ENCODE assay signal across 9 mouse cellular contexts in genomic region chr16:78490245-78490644, GRCm38 (mm10).
DNase-seq lines count a peak whose midpoint lies in the region; ATAC-seq lines count a peak whose summit lies in the region.
"Had no signal": no experiment of that assay in that cellular context is flagged by ENCODE, and none has a peak within 500 bp of the region (broad histone marks: within the 10 kb centered on the region; RNA-seq: fewer than 3 reads in every experiment).

No protein-coding gene starts in this region.

- no peaks in the 10 kb centered on the region for H3K9me3 ChIP-seq in forebrain, embryonic 13.5 days (replicated peaks)
- no peaks in the 10 kb centered on the region for H3K9me3 ChIP-seq in hindbrain, embryonic 14.5 days (ENCODE audit: control insufficient read depth, low read length)
- H3K9me3 ChIP-seq in liver, embryonic 11.5 days (ENCODE audit: control insufficient read depth, low read length), result no peaks in the 10 kb centered on the region

- no peaks in the 10 kb centered on the region for H3K36me3 ChIP-seq in forebrain, embryonic 13.5 days (ENCODE audit: poor library complexity, severe bottlenecking)
- no peaks in the 10 kb centered on the region for H3K36me3 ChIP-seq in hindbrain, embryonic 14.5 days (replicated peaks; ENCODE audit: control insufficient read depth, insufficient read depth)
- H3K36me3 ChIP-seq in liver, embryonic 11.5 days (ENCODE audit: control insufficient read depth, insufficient read depth, low read length), result no peaks in the 10 kb centered on the region

- 0 out of 2 replicates have a peak, but pooled peaks have one; percentile 24 for ATAC-seq in forebrain, embryonic 13.5 days
- ATAC-seq in hindbrain, embryonic 14.5 days (ENCODE audit: low FRiP score), result no peak
- no peak; the same call in 1 of the 2 replicates for ATAC-seq in liver, embryonic 11.5 days (replicated peaks; ENCODE audit: low FRiP score)
- ATAC-seq in frontal cortex, adult (ENCODE audit: low TSS enrichment), result no peak
- ATAC-seq: Patski had no signal

- 4% methylated on average over 12 of the region's 12 CpGs for WGBS in forebrain, embryonic 13.5 days
- 23% methylated on average over 12 of the region's 12 CpGs for WGBS in hindbrain, embryonic 14.5 days
- WGBS in liver, embryonic 11.5 days, result 14% methylated on average over 12 of the region's 12 CpGs

- peaks cover 12% of the 10 kb centered on the region for H3K4me1 ChIP-seq in forebrain, embryonic 13.5 days
- H3K4me1 ChIP-seq in hindbrain, embryonic 14.5 days (replicated peaks; ENCODE audit: control insufficient read depth, insufficient read depth, low read length), result no peaks in the 10 kb centered on the region
- no peaks in the 10 kb centered on the region for H3K4me1 ChIP-seq in liver, embryonic 11.5 days (replicated peaks; ENCODE audit: control insufficient read depth, insufficient read depth, low read length)

- H3K27ac ChIP-seq in forebrain, embryonic 13.5 days, result no peak overlapping the region
- no peak overlapping the region for H3K27ac ChIP-seq in hindbrain, embryonic 14.5 days
- H3K27ac ChIP-seq in liver, embryonic 11.5 days (ENCODE audit: low read depth, low read length), result no peak overlapping the region

- H3K9ac ChIP-seq in forebrain, embryonic 13.5 days, result peak overlapping the region; percentile 19; the same call in 1 of the 2 replicates
- H3K9ac ChIP-seq in hindbrain, embryonic 14.5 days, result no peak overlapping the region
- no peak overlapping the region for H3K9ac ChIP-seq in liver, embryonic 11.5 days (ENCODE audit: low read depth, low read length)

- H3K27me3 ChIP-seq in forebrain, embryonic 13.5 days, result no peaks in the 10 kb centered on the region
- no peaks in the 10 kb centered on the region for H3K27me3 ChIP-seq in hindbrain, embryonic 14.5 days (ENCODE audit: control insufficient read depth, insufficient read depth, low read length)
- no peaks in the 10 kb centered on the region for H3K27me3 ChIP-seq in liver, embryonic 11.5 days (replicated peaks; ENCODE audit: control insufficient read depth, insufficient read depth, low read length)
- H3K27me3 ChIP-seq: Patski had no signal

- H3K4me2 ChIP-seq in forebrain, embryonic 13.5 days, result peak overlapping the region; percentile 54
- H3K4me2 ChIP-seq in hindbrain, embryonic 14.5 days (replicated peaks), result peak overlapping the region; percentile 36
- H3K4me2 ChIP-seq in liver, embryonic 11.5 days, result peak overlapping the region; percentile 54

- peak overlapping the region; percentile 21 for H3K4me3 ChIP-seq in forebrain, embryonic 13.5 days
- H3K4me3 ChIP-seq in hindbrain, embryonic 14.5 days (replicated peaks; ENCODE audit: low read length), result no peak overlapping the region
- H3K4me3 ChIP-seq in liver, embryonic 11.5 days (ENCODE audit: low read depth, low read length), result no peak overlapping the region

- DNase-seq in layer of hippocampus, adult 11-12 months (ENCODE audit: low spot score), result peak; percentile 12
- no peak for DNase-seq in layer of hippocampus, postnatal 10 days (ENCODE audit: low spot score in 2 of 2)
- no peak for DNase-seq in hindbrain, embryonic 14.5 days (ENCODE audit: low spot score)
- peak; percentile 42 for DNase-seq in liver, embryonic 11.5 days (ENCODE audit: low spot score)
- peak; percentile 68 for DNase-seq in monocyte, adult 2 months (ENCODE audit: low read depth in 1 of 2, low spot score in 2 of 2)
- DNase-seq in thymus, postnatal 25 days, result peak; percentile 75

Comparison
In these comparisons a context has a peak if more than half of its experiments do, and no peak if none do; other contexts are left out.
1. DNase-seq: peak in layer of hippocampus, adult 11-12 months (single experiment), liver, embryonic 11.5 days (single experiment), monocyte, adult 2 months (2 of 2) and thymus, postnatal 25 days (single experiment); none in layer of hippocampus, postnatal 10 days (0 of 2) and hindbrain, embryonic 14.5 days (single experiment).
2. Peak in every context shown above with its lines, with median percentiles within 50 percentile points of each other: H3K4me2 ChIP-seq.